Mouse (Mus musculus) megakaryocyte, embryonic 14.5 days (primary cell): ENCODE measurements around the gene Nphp4.

ENCODE experiments used
- FLI1 ChIP-seq: IDR thresholded peaks from 2 replicates; pipeline ENCODE4 v1.6.1; 2012; ENCODE audit warnings: low read length, inconsistent platforms, mixed read lengths
- GATA1 ChIP-seq: IDR thresholded peaks from 3 replicates; pipeline ENCODE4 v1.6.1; 2012; ENCODE audit warnings: mixed read lengths, low read length, inconsistent platforms, borderline replicate concordance

DNA sequence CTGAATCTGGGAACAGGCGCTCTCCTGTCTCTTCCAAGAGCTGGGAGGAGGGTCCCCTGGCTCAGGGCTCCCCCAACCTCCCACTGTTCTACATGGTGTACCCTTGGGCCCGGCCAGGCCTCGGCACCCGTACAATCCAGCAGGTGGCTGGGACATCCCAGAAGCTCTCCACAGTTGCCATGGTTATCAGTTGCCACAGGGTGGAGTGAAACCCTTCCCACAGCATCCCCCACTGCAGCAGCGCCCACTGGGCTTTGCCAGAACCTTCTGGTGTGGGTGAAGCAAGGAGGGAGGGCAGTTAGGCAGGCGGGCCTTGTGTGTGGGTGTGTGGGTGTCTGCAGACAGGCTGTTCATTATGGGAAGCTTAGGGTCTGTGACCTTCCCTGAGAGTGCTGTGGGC lies 8.6 kb upstream of the Nphp4 start:
- TF ChIP-seq GATA1 (no peak), FLI1 (no peak)
